Mouse (Mus musculus) lung, embryonic 14.5 days (tissue): ENCODE results near the gene Sphk2. TPM values are rescaled to one million over a fixed set of nuclear protein-coding genes. Genes with fewer than 3 reads are reported as not detected.

Source experiments
- ATAC-seq: fragments of 200-750 bp; cut with Nextera tagmentation; 2 replicates; pipeline ENCODE4 v1.8.0; 2017; ENCODE audit warnings: mild to moderate bottlenecking, moderate TSS enrichment, moderate library complexity; ENCODE audit not compliant: insufficient read depth
- DNase-seq: peaks from one replicate; pipeline ENCODE4 v3.0.0-alpha.2; 2015
- H3K27ac ChIP-seq: fragments of 300-500 bp; sonication (generic); 2 replicates; pipeline ENCODE4 v1.5.1; 2014; ENCODE audit warnings: low read depth, mild to moderate bottlenecking, moderate library complexity
- H3K27me3 ChIP-seq: fragments of 300-500 bp; sonication (generic); 2 replicates; pipeline ENCODE4 v1.6.1; 2014; ENCODE audit warnings: low read length, control low read depth; ENCODE audit not compliant: insufficient read depth
- H3K36me3 ChIP-seq: fragments of 300-500 bp; sonication (generic); 2 replicates; pipeline ENCODE4 v1.6.1; 2014; ENCODE audit warnings: control low read depth; ENCODE audit not compliant: insufficient read depth
- H3K4me1 ChIP-seq: fragments of 300-500 bp; sonication (generic); 2 replicates; pipeline ENCODE4 v1.6.1; 2014; ENCODE audit warnings: antibody characterized with exemption, control low read depth; ENCODE audit not compliant: insufficient read depth
- H3K4me2 ChIP-seq: fragments of 300-500 bp; sonication (generic); 2 replicates; pipeline ENCODE4 v1.6.1; 2014; ENCODE audit warnings: mild to moderate bottlenecking
- H3K4me3 ChIP-seq: fragments of 300-500 bp; sonication (generic); 2 replicates; pipeline ENCODE4 v1.5.1; 2014; ENCODE audit warnings: low read depth, low read length
- H3K9ac ChIP-seq: fragments of 300-500 bp; sonication (generic); 2 replicates; pipeline ENCODE4 v1.6.1; 2014
- H3K9me3 ChIP-seq: fragments of 300-500 bp; sonication (generic); 2 replicates; pipeline ENCODE4 v1.6.1; 2016; ENCODE audit warnings: low read depth, low read length, control low read depth
- CTCF ChIP-seq: IDR thresholded peaks from 2 replicates; pipeline ENCODE4 v1.5.1; 2016; ENCODE audit warnings: antibody characterized with exemption, low read depth
- WGBS: fragments of 180-500 bp; shearing (Covaris S2); extraction: QIAGEN DNeasy Blood & Tissue Kit; methylation state at CpG from one replicate; pipeline ENCODE4 v1.1.7; 2014; 5-methylcytosine and 5-hydroxymethylcytosine counted together
- polyA plus RNA-seq: library from polyadenylated mRNA; unstranded; fragments of >200 nt; fragmentation: Nextera tagmentation; extraction: Ambion mirVana; gene quantifications from 2 replicates; pipeline ENCODE4 v1.2.1, GENCODE M21; 2014

Gene Sphk2
- polyA plus RNA-seq, 1 experiment from 2014 or later = 23.8 TPM

- peaks cover 70% of the 10 kb centered on the region for H3K36me3 ChIP-seq
- no peak for ATAC-seq
- 0 out of 2 replicates have a peak within 1 kb of the TSS, but pooled peaks have one; percentile 36 for H3K27ac ChIP-seq
These were observed 2.8 kb upstream of the Sphk2 start, which contains the start of gene Fam83e for GRCm38 (mm10) chr7:45720413-45721233. Gene Fam83e (plus strand): TSS chr7:45721212.

GRCm38 (mm10) chr7:45719738-45720412 is 2.1 kb upstream of the Sphk2 start:
- no peak for ATAC-seq
- 85% methylated on average over 15 of the region's 16 CpGs for WGBS
- peak overlapping the region; percentile 99 for H3K4me2 ChIP-seq
- H3K36me3 ChIP-seq = peaks cover 63% of the 10 kb centered on the region
- no peak for TF ChIP-seq CTCF
- peak overlapping the region; percentile 99 for H3K9ac ChIP-seq
- H3K4me1 ChIP-seq = peaks cover 13% of the 10 kb centered on the region; the same call in 1 of the 2 replicates
- no peaks in the 10 kb centered on the region for H3K9me3 ChIP-seq
- H3K27ac ChIP-seq = no peak overlapping the region
- no peaks in the 10 kb centered on the region for H3K27me3 ChIP-seq
- H3K4me3 ChIP-seq = peak overlapping the region; percentile 98
- no peak for DNase-seq

More at GRCm38 (mm10) chr7:45720413-45721233, 2.8 kb upstream of the Sphk2 start, which contains the start of gene Fam83e:
- 79% methylated on average over 14 of the region's 14 CpGs for WGBS
- Histone ChIP-seq H3K27me3 (no peaks in the 10 kb centered on the region), H3K9me3 (no peaks in the 10 kb centered on the region), H3K4me2 (peak within 1 kb of the TSS; percentile 99; the same call in 1 of the 2 replicates), H3K4me3 (no peak within 1 kb of the TSS), H3K4me1 (peaks cover 11% of the 10 kb centered on the region; the same call in 1 of the 2 replicates), H3K9ac (0 out of 2 replicates have a peak within 1 kb of the TSS, but pooled peaks have one; percentile 3)
- TF ChIP-seq CTCF = peak; percentile 40
- DNase-seq = no peak

GRCm38 (mm10) chr7:45719180-45719579 is 1.4 kb upstream of the Sphk2 start:
- peak overlapping the region; percentile 99 for H3K4me2 ChIP-seq
- ATAC-seq = no peak
- no peaks in the 10 kb centered on the region for H3K9me3 ChIP-seq
- peaks cover 13% of the 10 kb centered on the region; the same call in 1 of the 2 replicates for H3K4me1 ChIP-seq
- TF ChIP-seq CTCF = no peak
- DNase-seq = no peak
- H3K36me3 ChIP-seq = peaks cover 56% of the 10 kb centered on the region
- peak overlapping the region; percentile 99 for H3K9ac ChIP-seq
- H3K4me3 ChIP-seq = peak overlapping the region; percentile 98
- H3K27ac ChIP-seq = no peak overlapping the region
- 78% methylated on average over 10 of the region's 10 CpGs for WGBS
- H3K27me3 ChIP-seq = no peaks in the 10 kb centered on the region

- under 1% methylated on average over 20 of the region's 20 CpGs for WGBS
- peak overlapping the region; percentile 97 for H3K27ac ChIP-seq
- no peaks in the 10 kb centered on the region for H3K9me3 ChIP-seq
- no peak for DNase-seq
- no peaks in the 10 kb centered on the region for H3K27me3 ChIP-seq
- H3K9ac ChIP-seq = peak overlapping the region; percentile 99
- no peak for ATAC-seq
- H3K36me3 ChIP-seq = peaks cover 51% of the 10 kb centered on the region
- peak overlapping the region; percentile 98 for H3K4me3 ChIP-seq
- H3K4me1 ChIP-seq = peaks cover 13% of the 10 kb centered on the region; the same call in 1 of the 2 replicates
- TF ChIP-seq CTCF = no peak
- peak overlapping the region; percentile 99 for H3K4me2 ChIP-seq
These were observed 529 bp upstream of the Sphk2 start for GRCm38 (mm10) chr7:45718331-45718730.

- DNase-seq (no peak), ATAC-seq (peak; percentile 7; the same call in 1 of the 2 replicates)
- H3K27ac ChIP-seq = peak overlapping the region; percentile 87
- H3K36me3 ChIP-seq = peaks cover 51% of the 10 kb centered on the region
- no peak for TF ChIP-seq CTCF
- no peaks in the 10 kb centered on the region for H3K27me3 ChIP-seq
- 8% methylated on average over 31 of the region's 31 CpGs for WGBS
- peaks cover 13% of the 10 kb centered on the region; the same call in 1 of the 2 replicates for H3K4me1 ChIP-seq
- peak overlapping the region; percentile 99 for H3K9ac ChIP-seq
- no peaks in the 10 kb centered on the region for H3K9me3 ChIP-seq
- H3K4me3 ChIP-seq = peak overlapping the region; percentile 98
- peak overlapping the region; percentile 92 for H3K4me2 ChIP-seq
These were observed 567 bp downstream of the Sphk2 start for GRCm38 (mm10) chr7:45716952-45717917.

- Histone ChIP-seq H3K27ac (no peak overlapping the region; the same call in 1 of the 2 replicates), H3K36me3 (peaks cover 51% of the 10 kb centered on the region), H3K9ac (peak overlapping the region; percentile 99; the same call in 1 of the 2 replicates), H3K4me1 (peaks cover 13% of the 10 kb centered on the region; the same call in 1 of the 2 replicates), H3K9me3 (no peaks in the 10 kb centered on the region), H3K4me2 (peak overlapping the region; percentile 92), H3K4me3 (peak overlapping the region; percentile 98), H3K27me3 (no peaks in the 10 kb centered on the region)
- no peak for TF ChIP-seq CTCF
- WGBS = 84% methylated on average over 3 of the region's 3 CpGs
- DNase-seq (no peak), ATAC-seq (no peak)
These were observed 1.3 kb downstream of the Sphk2 start for GRCm38 (mm10) chr7:45716460-45716857.
